Mouse (Mus musculus) G1E (cell line): ENCODE results near the gene Runx3.

ENCODE experiments used
- CTCF ChIP-seq: IDR thresholded peaks from 2 replicates; pipeline ENCODE4 v1.5.1; 2012; ENCODE audit warnings: low read depth, low read length, inconsistent platforms, mixed read lengths
- GATA1 ChIP-seq: IDR thresholded peaks from 2 replicates; pipeline ENCODE4 v1.6.1; 2012; ENCODE audit warnings: borderline replicate concordance, low read length, inconsistent platforms, mixed read lengths
- TAL1 ChIP-seq: conservative IDR thresholded peaks from 2 replicates; pipeline ENCODE4 v1.6.1; 2012; ENCODE audit warnings: low read depth, low read length, inconsistent platforms, mixed read lengths

DNA sequence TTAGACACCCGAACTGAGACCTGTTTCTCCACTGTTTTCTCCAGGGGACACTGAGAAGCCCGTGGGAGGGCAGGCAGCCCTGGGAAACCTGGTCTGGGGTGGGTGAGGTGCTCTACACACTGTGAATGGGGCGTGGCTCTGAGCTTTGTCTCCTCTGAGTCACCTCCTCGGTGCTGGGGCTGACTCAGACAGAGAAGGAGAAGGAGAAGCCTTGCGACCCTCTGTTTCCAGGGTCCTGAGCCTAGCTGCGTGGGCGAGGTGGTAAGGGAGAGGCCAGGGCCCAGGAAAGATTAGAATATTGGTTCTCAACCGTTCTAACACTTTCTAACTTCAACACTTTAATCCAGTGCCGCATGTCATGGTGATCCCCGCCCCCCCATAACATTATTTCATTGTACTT lies 46.9 kb upstream of the Runx3 start:
- TF ChIP-seq CTCF (no peak), GATA1 (no peak), TAL1 (no peak)
